Comparison of ENCODE assay signal across 31 mouse cellular contexts in the genomic region with DNA sequence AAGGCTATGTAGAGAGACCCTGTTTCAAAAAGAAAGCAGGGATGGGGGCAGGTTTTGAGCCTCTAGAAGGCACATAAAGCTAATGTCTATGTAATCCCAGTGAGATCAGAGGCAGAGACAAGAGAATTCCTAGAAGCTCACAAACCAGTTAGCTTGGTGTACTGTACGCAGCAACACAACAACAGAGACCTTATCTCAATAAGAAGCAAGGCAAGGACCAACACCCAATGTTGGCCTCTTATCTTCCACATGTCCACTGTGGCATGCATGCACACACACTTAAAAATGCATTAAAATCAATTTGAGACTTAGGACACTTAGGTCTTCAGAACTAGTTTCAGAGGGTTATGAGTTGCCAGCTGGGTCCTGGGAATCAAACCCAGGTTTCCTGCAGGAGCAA. TPM values are rescaled to one million over a fixed set of nuclear protein-coding genes. Genes with fewer than 3 reads are reported as not detected.
DNase-seq lines count a peak whose midpoint lies in the region; ATAC-seq and TF ChIP-seq lines count a peak whose summit lies in the region.
"Had no signal": no experiment of that assay in that cellular context is flagged by ENCODE, and none has a peak within 500 bp of the region (broad histone marks: within the 10 kb centered on the region; RNA-seq: fewer than 3 reads in every experiment).

No protein-coding gene starts in this region.

- no peak for TF ChIP-seq CTCF in liver, embryonic 14.5 days (IDR thresholded peaks at IDR 0.05; ENCODE audit: low read depth)

- no peak overlapping the region for H3K4me3 ChIP-seq in liver, embryonic 12.5 days
- no peak overlapping the region for H3K4me3 ChIP-seq in liver, embryonic 14.5 days (ENCODE audit: insufficient read depth in 1 of 2, low read depth in 2 of 2, low read length in 2 of 2)
- H3K4me3 ChIP-seq: forebrain, embryonic 10.5 days; forebrain, embryonic 13.5 days; gastrocnemius, adult 2 months; heart, embryonic 12.5 days; heart, embryonic 15.5 days; hindbrain, embryonic 10.5 days; hindbrain, embryonic 13.5 days had no signal

- H3K27ac ChIP-seq in liver, embryonic 12.5 days = peak overlapping the region; percentile 23; the same call in 1 of the 2 replicates
- H3K27ac ChIP-seq in liver, embryonic 14.5 days = no peak overlapping the region
- H3K27ac ChIP-seq: forebrain, embryonic 10.5 days; forebrain, embryonic 13.5 days; gastrocnemius, adult 2 months; heart, embryonic 15.5 days; hindbrain, embryonic 10.5 days; hindbrain, embryonic 13.5 days had no signal

- ATAC-seq in liver, embryonic 12.5 days = peak; percentile 61
- peak; percentile 60; the same call in 1 of the 2 replicates for ATAC-seq in liver, embryonic 14.5 days (ENCODE audit: insufficient read depth)
- ATAC-seq in megakaryocyte progenitor cell, adult 5-6 weeks (replicated peaks; ENCODE audit: poor library complexity) = 0 out of 2 replicates have a peak, but pooled peaks have one; percentile 39
- ATAC-seq: activated CD4-positive, CD25-positive, alpha-beta regulatory T cell, adult 4 months; CD4-positive, CD25-positive, alpha-beta regulatory T cell, adult 4 months; forebrain, embryonic 13.5 days; forebrain, embryonic 16.5 days; hindbrain, embryonic 16.5 days had no signal

- WGBS in liver, embryonic 12.5 days (ENCODE audit: insufficient replicate concordance) = 26% methylated on average over 1 of the region's 1 CpGs
- WGBS in liver, embryonic 14.5 days (ENCODE audit: insufficient replicate concordance) = 16% methylated on average over 1 of the region's 1 CpGs

- no peaks in the 10 kb centered on the region for H3K9me3 ChIP-seq in liver, embryonic 12.5 days (replicated peaks)
- H3K9me3 ChIP-seq in liver, embryonic 14.5 days (ENCODE audit: control insufficient read depth, low read length) = no peaks in the 10 kb centered on the region
- H3K9me3 ChIP-seq: forebrain, embryonic 10.5 days; forebrain, embryonic 13.5 days; heart, embryonic 12.5 days; heart, embryonic 15.5 days; hindbrain, embryonic 10.5 days; hindbrain, embryonic 13.5 days had no signal

- H3K36me3 ChIP-seq in liver, embryonic 12.5 days = peaks cover 75% of the 10 kb centered on the region
- H3K36me3 ChIP-seq in liver, embryonic 14.5 days (replicated peaks; ENCODE audit: control insufficient read depth, insufficient read depth, low read depth) = peaks cover 60% of the 10 kb centered on the region

- no peak for TF ChIP-seq EP300 in liver, embryonic 14.5 days (IDR thresholded peaks at IDR 0.05; ENCODE audit: low read depth)

- no peak overlapping the region for H3K4me2 ChIP-seq in liver, embryonic 12.5 days
- no peak overlapping the region for H3K4me2 ChIP-seq in liver, embryonic 14.5 days (ENCODE audit: low read depth)
- H3K4me2 ChIP-seq: forebrain, embryonic 13.5 days; heart, embryonic 12.5 days; heart, embryonic 15.5 days; hindbrain, embryonic 13.5 days had no signal

- peaks cover 34% of the 10 kb centered on the region for H3K4me1 ChIP-seq in liver, embryonic 12.5 days
- peaks cover 6 to 9% of the 10 kb centered on the region in 2 experiments for H3K4me1 ChIP-seq in liver, embryonic 14.5 days (replicated peaks; ENCODE audit: control insufficient read depth in 2 of 2, insufficient read depth in 2 of 2, low read length in 1 of 2)

- H3K9ac ChIP-seq in liver, embryonic 12.5 days = no peak overlapping the region
- H3K9ac ChIP-seq in liver, embryonic 14.5 days (replicated peaks) = no peak overlapping the region
- H3K9ac ChIP-seq: forebrain, embryonic 13.5 days; heart, embryonic 12.5 days; heart, embryonic 15.5 days; hindbrain, embryonic 13.5 days had no signal

- DNase-seq in liver, embryonic 14.5 days (ENCODE audit: low read depth in 3 of 3, low spot score in 3 of 3) = no peak
- no peak for DNase-seq in kidney, adult 9 months
- DNase-seq in cerebellum, adult 9-10 months = no peak
- no peak for DNase-seq in spleen, postnatal 4 days (ENCODE audit: low spot score in 2 of 2)
- DNase-seq: adrenal gland, adult 8-10 months; adrenal gland, postnatal 25 days; cerebellum, adult 11-12 months; cerebellum, adult 8-10 months; cerebellum, postnatal 14 days; gastrocnemius, adult 2 months; gastrocnemius, postnatal 14 days; heart, adult 11 months; heart, postnatal 10 days; heart, postnatal 36 days had no signal

- no peaks in the 10 kb centered on the region for H3K27me3 ChIP-seq in liver, embryonic 12.5 days (replicated peaks)
- H3K27me3 ChIP-seq in liver, embryonic 14.5 days (ENCODE audit: control insufficient read depth, insufficient read depth, low read length) = no peaks in the 10 kb centered on the region
- H3K27me3 ChIP-seq: forebrain, embryonic 13.5 days; heart, embryonic 12.5 days; heart, embryonic 15.5 days; hindbrain, embryonic 13.5 days had no signal

RNA-seq across cellular contexts. Expression of a gene that starts 5.5 kb away (rescaled TPM):
- 26.5 and 27.9 TPM in 2 replicates for polyA plus RNA-seq in liver, embryonic 12.5 days (2016; fragmentation: Nextera tagmentation; extraction: Ambion mirVana)
- 16.7 and 16.9 TPM in 2 replicates for polyA plus RNA-seq in liver, embryonic 14.5 days (2012; rRNA removed)
- 18.8 and 19.5 TPM in 2 replicates for polyA plus RNA-seq in liver, embryonic 14.5 days (2014; fragmentation: Nextera tagmentation; extraction: Ambion mirVana)
- total RNA-seq in megakaryocyte progenitor cell, adult 5-6 weeks (2015) = 61.4 and 77.1 TPM in 2 replicates
- total RNA-seq in megakaryocyte progenitor cell, adult 5-6 weeks (2017) = 40.5 and 41.6 TPM in 2 replicates

RNA-seq across cellular contexts. Expression of a gene that starts 5.7 kb away (rescaled TPM):
- polyA plus RNA-seq in liver, embryonic 12.5 days (2016; fragmentation: Nextera tagmentation; extraction: Ambion mirVana) = 24.4 and 26.1 TPM in 2 replicates
- 13.6 and 16.0 TPM in 2 replicates for polyA plus RNA-seq in liver, embryonic 14.5 days (2012; rRNA removed)
- polyA plus RNA-seq in liver, embryonic 14.5 days (2014; fragmentation: Nextera tagmentation; extraction: Ambion mirVana) = 31.7 and 36.7 TPM in 2 replicates
- total RNA-seq in megakaryocyte progenitor cell, adult 5-6 weeks (2015) = 9.8 and 13.5 TPM in 2 replicates
- 6.2 and 9.1 TPM in 2 replicates for total RNA-seq in megakaryocyte progenitor cell, adult 5-6 weeks (2017)

RNA-seq across cellular contexts. Expression of a gene that starts 21.9 kb away (rescaled TPM):
- 46.5 and 48.1 TPM in 2 replicates for polyA plus RNA-seq in liver, embryonic 12.5 days (2016; fragmentation: Nextera tagmentation; extraction: Ambion mirVana)
- polyA plus RNA-seq in liver, embryonic 14.5 days (2012; rRNA removed) = 17.0 and 17.6 TPM in 2 replicates
- 26.3 and 31.4 TPM in 2 replicates for polyA plus RNA-seq in liver, embryonic 14.5 days (2014; fragmentation: Nextera tagmentation; extraction: Ambion mirVana)
- 42.9 and 47.8 TPM in 2 replicates for total RNA-seq in megakaryocyte progenitor cell, adult 5-6 weeks (2015)
- 32.7 and 35.3 TPM in 2 replicates for total RNA-seq in megakaryocyte progenitor cell, adult 5-6 weeks (2017)

RNA-seq across cellular contexts. Expression of a gene that starts 51.4 kb away (rescaled TPM):
- 0.06 TPM in 1 of 2 replicates, not detected in the other for polyA plus RNA-seq in liver, embryonic 12.5 days (2016; fragmentation: Nextera tagmentation; extraction: Ambion mirVana)
- polyA plus RNA-seq in liver, embryonic 14.5 days (2012; rRNA removed) = 0.03 and 0.06 TPM in 2 replicates
- polyA plus RNA-seq in liver, embryonic 14.5 days (2014; fragmentation: Nextera tagmentation; extraction: Ambion mirVana) = not detected in 2 replicates
- total RNA-seq in megakaryocyte progenitor cell, adult 5-6 weeks (2015) = not detected in 2 replicates
- not detected in 2 replicates for total RNA-seq in megakaryocyte progenitor cell, adult 5-6 weeks (2017)
- total RNA-seq: gastrocnemius, adult 2 months; gastrocnemius, postnatal 14 days; gastrocnemius, postnatal 4 days; heart, postnatal 10 days; heart, postnatal 36 days had no signal
- polyA plus RNA-seq: activated CD4-positive, CD25-positive, alpha-beta regulatory T cell, adult 4 months; CD4-positive, CD25-positive, alpha-beta regulatory T cell, adult 4 months; heart, embryonic 12.5 days had no signal

RNA-seq across cellular contexts. Expression of a gene that starts 52.9 kb away (rescaled TPM):
- polyA plus RNA-seq in liver, embryonic 12.5 days (2016; fragmentation: Nextera tagmentation; extraction: Ambion mirVana) = not detected in 2 replicates
- polyA plus RNA-seq in liver, embryonic 14.5 days (2012; rRNA removed) = not detected in 2 replicates
- polyA plus RNA-seq in liver, embryonic 14.5 days (2014; fragmentation: Nextera tagmentation; extraction: Ambion mirVana) = not detected in 2 replicates
- not detected in 2 replicates for total RNA-seq in megakaryocyte progenitor cell, adult 5-6 weeks (2015)
- not detected in 2 replicates for total RNA-seq in megakaryocyte progenitor cell, adult 5-6 weeks (2017)
- total RNA-seq: adrenal gland, adult 8-10 months; adrenal gland, postnatal 25 days; gastrocnemius, adult 2 months; gastrocnemius, postnatal 14 days; gastrocnemius, postnatal 4 days; heart, postnatal 10 days; heart, postnatal 36 days had no signal
- polyA plus RNA-seq: activated CD4-positive, CD25-positive, alpha-beta regulatory T cell, adult 4 months; brain, embryonic 14.5 days; C2C12; CD4-positive, CD25-positive, alpha-beta regulatory T cell, adult 4 months; embryonic facial prominence, embryonic 11.5 days; embryonic facial prominence, embryonic 14.5 days; forebrain, embryonic 10.5 days; forebrain, embryonic 13.5 days; forebrain, embryonic 16.5 days; heart, embryonic 12.5 days; heart, embryonic 15.5 days; hindbrain, embryonic 10.5 days; hindbrain, embryonic 13.5 days; hindbrain, embryonic 16.5 days had no signal
